Mouse (Mus musculus) ovary, postnatal 10 days (tissue): Measurements from ENCODE around the gene Ing2.
A peak's percentile ranks its signal among the peaks of the same experiment; 100 is the strongest.

Experiments
- DNase-seq: peaks from one replicate; pipeline ENCODE4 v3.0.0; 2022; ENCODE audit warnings: low spot score

Gene Ing2

GRCm38 (mm10) chr8:47674777-47675710 lies at the start of gene Ing2:
Gene Ing2, minus strand, starts transcription at chr8:47675556.
- DNase-seq, result peak; percentile 99

DNA sequence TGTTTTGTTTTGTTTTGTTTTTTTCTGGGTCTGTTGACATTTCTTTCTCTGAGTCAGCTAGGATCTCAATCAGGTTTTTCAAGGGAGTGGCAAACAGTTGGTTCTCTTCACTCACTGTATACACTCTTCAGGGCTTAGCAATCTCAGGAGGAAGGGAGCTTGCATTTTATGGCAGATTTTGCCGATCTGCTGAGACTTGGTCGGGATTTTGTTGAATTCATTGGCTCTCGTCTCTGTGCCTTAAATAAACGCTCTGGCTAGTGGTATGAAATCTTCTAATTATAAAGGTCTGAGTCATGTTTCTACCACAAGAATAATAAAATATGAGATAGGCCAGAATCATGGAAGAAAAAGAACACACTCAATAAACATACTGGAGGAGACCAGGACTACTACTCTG lies 46.3 kb upstream of the Ing2 start:
- DNase-seq, result no peak

DNA sequence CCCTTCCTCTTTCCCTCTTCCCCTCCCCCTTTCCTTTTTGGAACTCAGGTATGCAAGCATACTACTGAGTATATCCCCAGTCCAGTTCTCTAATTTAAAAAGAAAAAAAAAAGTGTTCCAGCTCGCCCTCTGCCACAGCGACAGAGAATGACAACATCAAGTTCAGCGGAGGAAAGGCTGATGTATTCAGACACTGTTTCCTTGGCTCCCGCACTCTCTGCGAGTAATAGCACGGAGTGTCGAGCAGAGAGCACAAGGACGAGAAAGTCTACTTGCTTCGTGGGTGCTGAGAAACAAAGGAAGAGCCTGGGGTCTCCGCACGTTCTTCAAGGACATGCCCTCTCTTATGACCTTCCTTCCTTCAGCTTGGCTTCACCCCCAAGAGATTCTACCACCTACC lies 43.3 kb upstream of the Ing2 start:
- DNase-seq, result no peak

GRCm38 (mm10) chr8:47713761-47714745 lies 38.7 kb upstream of the Ing2 start, which contains the start of gene Cdkn2aip:
Gene Cdkn2aip, minus strand, starts transcription at chr8:47713932.
- DNase-seq, result peak; percentile 88

GRCm38 (mm10) chr8:47713171-47713663 lies 37.9 kb upstream of the Ing2 start:
- DNase-seq, result no peak

- DNase-seq, result no peak
Observed at GRCm38 (mm10) chr8:47708106-47708505, 32.8 kb upstream of the Ing2 start.

DNA sequence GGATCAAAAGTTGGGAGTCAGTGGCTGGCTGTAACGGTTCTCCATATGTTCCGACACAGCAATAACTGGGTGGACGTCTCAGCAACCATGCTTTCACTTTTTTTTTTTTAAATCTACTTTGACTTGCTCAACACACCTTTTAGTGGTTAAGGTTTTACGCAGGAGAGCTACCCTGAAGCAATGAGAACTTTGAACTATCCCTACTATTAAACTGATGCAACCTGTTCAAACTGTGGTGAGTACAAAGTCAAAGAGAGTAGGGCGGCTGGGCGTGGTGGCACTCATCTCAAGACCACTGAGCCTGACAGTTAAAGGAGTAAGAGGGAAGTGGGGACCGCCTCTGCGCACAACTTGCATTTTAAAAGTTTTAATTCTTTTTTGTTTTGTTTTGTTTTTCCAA lies 31.4 kb upstream of the Ing2 start:
- DNase-seq, result no peak

- no peak for DNase-seq
Observed at GRCm38 (mm10) chr8:47702333-47702732, 27.0 kb upstream of the Ing2 start.

GRCm38 (mm10) chr8:47697696-47698095 lies 22.3 kb upstream of the Ing2 start:
- no peak for DNase-seq

GRCm38 (mm10) chr8:47695431-47696105 lies 20.2 kb upstream of the Ing2 start:
- DNase-seq, result no peak

GRCm38 (mm10) chr8:47693119-47693518 lies 17.8 kb upstream of the Ing2 start:
- peak; percentile 72 for DNase-seq

GRCm38 (mm10) chr8:47691831-47692230 lies 16.5 kb upstream of the Ing2 start:
- DNase-seq, result no peak

DNA sequence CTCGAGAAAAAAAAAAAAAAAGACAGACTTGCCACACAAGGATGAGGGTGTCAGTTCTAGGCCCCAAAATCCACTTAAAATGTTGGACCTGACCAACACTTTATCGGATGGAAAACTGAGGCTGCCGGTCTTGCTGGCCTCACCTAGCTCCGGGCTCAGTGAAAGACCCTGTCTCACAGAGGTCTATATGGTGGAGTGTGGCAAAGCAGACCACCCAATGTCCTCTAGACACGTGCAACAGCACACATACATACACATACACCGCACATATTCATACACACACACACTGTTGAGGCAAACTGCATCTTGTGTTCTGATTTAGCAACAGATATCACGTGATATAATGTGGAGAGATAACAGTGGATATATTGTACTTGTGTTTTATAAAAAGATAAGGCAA lies 15.9 kb upstream of the Ing2 start:
- no peak for DNase-seq

- no peak for DNase-seq
Observed at GRCm38 (mm10) chr8:47690674-47691078, 15.3 kb upstream of the Ing2 start.

DNA sequence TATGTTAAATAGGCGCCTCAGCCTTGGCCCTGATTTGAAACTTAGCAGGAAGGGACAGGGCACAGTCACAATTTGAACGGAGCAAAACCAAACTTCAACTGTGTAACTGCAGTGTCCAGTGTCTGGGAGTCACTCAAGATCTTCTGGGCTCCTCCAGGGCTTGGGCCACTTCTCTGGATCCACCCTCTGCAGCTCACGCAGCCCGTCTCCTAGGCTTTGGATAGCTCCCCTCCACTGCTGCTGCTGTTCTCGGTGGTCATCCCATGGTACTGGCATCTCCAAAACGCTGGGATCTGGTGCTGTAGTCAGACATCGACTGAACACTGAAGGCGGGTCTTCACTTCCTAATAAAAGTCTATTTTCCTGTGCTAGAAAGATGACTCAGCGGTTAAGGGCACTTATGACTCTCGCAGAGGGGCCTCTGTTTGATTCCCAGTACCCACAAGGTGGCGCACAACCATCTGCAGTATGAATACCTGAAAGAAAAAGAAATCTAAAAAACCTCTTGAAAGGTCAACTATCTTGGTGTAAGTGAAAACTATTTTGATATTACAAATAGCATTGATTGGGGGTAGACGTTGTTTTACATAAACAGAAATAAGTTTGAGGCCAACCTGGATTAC lies 14.5 kb upstream of the Ing2 start:
- no peak for DNase-seq

GRCm38 (mm10) chr8:47684441-47684840 lies 9.1 kb upstream of the Ing2 start:
- no peak for DNase-seq

DNA sequence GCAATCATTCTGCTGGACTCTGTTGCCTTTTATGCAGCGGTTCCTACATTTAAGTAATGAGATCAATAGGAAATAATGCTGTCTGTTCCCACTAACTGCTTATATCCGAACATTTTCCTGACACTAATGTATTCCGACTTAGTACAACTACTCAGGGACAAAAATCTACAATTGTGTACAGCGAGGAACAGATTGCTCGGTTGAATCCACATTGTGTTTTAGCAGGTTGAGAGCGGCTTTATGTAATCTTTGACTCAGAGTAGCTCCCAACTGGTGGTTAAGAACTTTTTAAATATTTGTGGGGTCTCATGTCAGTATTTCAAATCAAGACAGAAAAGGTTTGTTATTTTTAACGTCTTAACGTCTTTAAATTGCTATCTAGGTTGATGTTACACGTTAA lies 8.6 kb upstream of the Ing2 start:
- no peak for DNase-seq

DNA sequence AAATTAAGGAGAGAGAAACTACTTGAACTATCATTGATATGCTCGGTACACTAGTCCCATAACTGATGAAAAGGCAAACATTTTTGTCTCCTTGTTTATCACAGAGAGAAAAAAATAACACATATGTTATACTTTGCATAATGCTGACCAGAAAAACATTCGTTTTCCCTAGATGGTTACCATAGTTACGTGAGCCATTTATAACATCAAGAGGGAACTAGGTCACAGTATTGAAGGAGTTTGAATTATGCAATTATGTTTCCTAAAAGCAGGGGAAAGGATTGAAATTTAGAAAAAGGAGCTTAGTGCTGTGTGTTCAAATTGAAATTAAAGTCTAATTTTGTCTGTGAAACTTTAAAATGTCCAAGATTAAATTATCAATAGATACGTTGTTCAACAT lies 5.0 kb upstream of the Ing2 start:
- DNase-seq, result no peak

DNA sequence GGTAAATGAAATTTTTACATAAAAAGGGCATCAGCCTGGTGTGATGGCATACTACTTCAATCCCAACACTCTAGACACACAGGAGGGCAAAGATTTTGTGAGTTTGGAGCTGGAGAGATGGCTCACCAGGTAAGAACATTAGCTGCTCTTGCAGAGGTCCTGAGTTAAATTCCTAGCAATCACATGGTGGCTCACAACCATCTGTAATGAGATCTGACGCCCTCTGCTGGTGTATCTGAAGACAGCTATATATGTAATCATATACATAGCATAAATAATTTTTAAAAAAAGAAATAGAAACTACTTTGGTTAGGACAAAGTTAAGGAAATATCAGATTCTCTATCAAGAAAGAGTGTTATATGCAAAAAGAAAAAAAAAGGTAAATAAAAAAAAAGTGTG lies 4.2 kb upstream of the Ing2 start:
- no peak for DNase-seq

DNA sequence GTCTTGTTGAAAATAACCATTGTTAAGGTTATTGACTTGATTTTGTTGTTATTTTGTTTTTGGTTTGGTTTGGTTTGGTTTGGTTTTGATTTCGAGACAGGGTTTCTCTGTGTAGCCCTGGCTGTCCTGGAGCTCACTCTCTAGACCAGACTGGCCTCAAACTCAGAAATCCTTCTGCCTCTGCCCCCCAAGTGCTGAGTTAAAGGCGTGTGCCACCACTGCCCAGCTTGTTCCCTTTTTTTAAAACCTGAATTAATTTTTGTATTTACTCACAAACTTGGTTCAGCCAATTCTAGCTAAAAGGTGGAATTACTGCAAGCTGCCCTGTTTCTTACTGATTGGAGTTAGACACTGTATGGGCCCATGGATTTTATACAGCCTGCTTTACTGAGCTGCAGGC lies 1.3 kb upstream of the Ing2 start:
- no peak for DNase-seq

- DNase-seq, result no peak
Observed at GRCm38 (mm10) chr8:47676224-47676623, 868 bp upstream of the Ing2 start.
